Mouse (Mus musculus) heart, postnatal 0 days (tissue): ENCODE measurements at regions not wholly inside any gene's neighbourhood (a gene's known extent, or its start where the extent isn't known, plus 50 kb on each side); places are given as distances from the start of the nearest gene placed in this dataset.

ENCODE experiments used
- CTCF ChIP-seq: IDR thresholded peaks from 2 replicates; pipeline ENCODE4 v1.5.1; 2016; ENCODE audit warnings: antibody characterized with exemption, control low read depth, low read depth
- EP300 ChIP-seq: IDR thresholded peaks from 2 replicates; pipeline ENCODE4 v1.6.1; 2016; ENCODE audit warnings: antibody characterized with exemption, low read depth

- TF ChIP-seq CTCF, result no peak
- TF ChIP-seq EP300, result no peak
Observed at GRCm38 (mm10) chr13:52003946-52004539, 157.6 kb downstream of the Gadd45g start.
